Mouse (Mus musculus) hindbrain, postnatal 0 days (tissue): ENCODE data around the gene Fyb. TPM values are rescaled to one million over a fixed set of nuclear protein-coding genes. Genes with fewer than 3 reads are reported as not detected.

Experiments
- ATAC-seq: fragments of 200-750 bp; cut with Nextera tagmentation; 2 replicates; pipeline ENCODE4 v1.8.0; 2017; ENCODE audit warnings: mild to moderate bottlenecking, moderate TSS enrichment, moderate library complexity
- DNase-seq: peaks from one replicate; pipeline ENCODE4 v3.0.0-alpha.2; 2015; ENCODE audit warnings: low spot score
- H3K27ac ChIP-seq: fragments of 300-500 bp; sonication (generic); 2 replicates; pipeline ENCODE4 v1.5.1; 2014; ENCODE audit warnings: mild to moderate bottlenecking
- H3K27me3 ChIP-seq: fragments of 300-500 bp; sonication (generic); 2 replicates; pipeline ENCODE4 v1.6.1; 2014; ENCODE audit warnings: low read length, mixed read lengths; ENCODE audit not compliant: insufficient read depth
- H3K36me3 ChIP-seq: fragments of 300-500 bp; sonication (generic); 2 replicates; pipeline ENCODE4 v1.6.1; 2014; ENCODE audit warnings: low read length, mixed read lengths; ENCODE audit not compliant: insufficient read depth
- H3K4me1 ChIP-seq: fragments of 300-500 bp; sonication (generic); 2 replicates; pipeline ENCODE4 v1.6.1; 2014; ENCODE audit warnings: antibody characterized with exemption, low read length, mixed read lengths; ENCODE audit not compliant: insufficient read depth
- H3K4me2 ChIP-seq: fragments of 300-500 bp; sonication (generic); 2 replicates; pipeline ENCODE4 v1.6.1; 2014; ENCODE audit warnings: low read depth, mild to moderate bottlenecking, low read length, moderate library complexity, mixed read lengths
- H3K4me3 ChIP-seq: fragments of 300-500 bp; sonication (generic); 2 replicates; pipeline ENCODE4 v1.5.1; 2014; ENCODE audit warnings: low read length
- H3K9ac ChIP-seq: fragments of 300-500 bp; sonication (generic); replicated peaks from 2 replicates; pipeline ENCODE4 v1.6.1; 2014; ENCODE audit warnings: mild to moderate bottlenecking, low read length, moderate library complexity, mixed read lengths
- H3K9me3 ChIP-seq: fragments of 300-500 bp; sonication (generic); 2 replicates; pipeline ENCODE4 v1.6.1; 2016; ENCODE audit warnings: low read length, mixed read lengths
- CTCF ChIP-seq: IDR thresholded peaks from 2 replicates; pipeline ENCODE4 v1.5.1; 2016; ENCODE audit warnings: antibody characterized with exemption, control low read depth, low read depth
- WGBS: fragments of 180-500 bp; shearing (Covaris S2); extraction: QIAGEN DNeasy Blood & Tissue Kit; methylation state at CpG from one replicate; pipeline ENCODE4 v1.1.7; 2014; 5-methylcytosine and 5-hydroxymethylcytosine counted together
- polyA plus RNA-seq: library from polyadenylated mRNA; unstranded; fragments of >200 nt; fragmentation: Nextera tagmentation; extraction: Ambion mirVana; gene quantifications from 2 replicates; pipeline ENCODE4 v1.2.1, GENCODE M21; 2015
- total RNA-seq: library from RNA; depleted of rRNA; stranded (reverse); fragments of >200 nt; gene quantifications from 2 replicates; pipeline ENCODE4 v1.2.3, GENCODE M21; 2014

Fyb gene
- total and polyA plus RNA-seq, 2 experiments from 2014 or later = 0.73 to 3.7 TPM

DNA sequence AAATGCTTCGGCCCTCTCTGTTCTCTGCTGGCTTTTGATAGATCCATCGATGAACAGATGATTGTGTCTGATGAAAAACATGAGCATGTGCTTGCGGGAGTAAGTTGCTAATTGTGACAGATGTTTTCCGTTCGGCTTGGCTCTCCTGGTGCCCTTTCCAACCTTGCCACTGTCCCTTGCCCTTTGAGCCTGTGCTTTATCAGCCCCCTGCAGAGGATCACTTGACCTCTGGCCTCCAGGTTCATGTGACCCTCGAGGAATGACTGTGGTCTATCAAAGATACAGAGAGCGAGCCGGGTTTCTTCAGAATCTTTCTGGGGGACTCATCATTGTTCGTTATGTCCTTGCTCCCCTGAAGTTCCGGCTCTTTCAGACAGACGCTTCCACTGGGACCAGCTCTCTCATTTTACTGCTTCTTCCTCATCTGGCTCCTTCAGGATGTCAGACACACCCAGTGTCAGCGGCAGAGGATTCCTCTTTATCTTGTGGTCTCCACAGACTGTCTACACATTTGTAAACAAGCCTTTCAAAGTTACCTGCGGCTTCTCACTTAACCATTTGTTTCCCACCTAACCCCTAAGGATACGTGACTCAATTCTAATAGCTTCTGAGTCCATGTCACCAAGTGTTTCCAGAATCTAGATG, 146.3 kb downstream of the Fyb start:
- WGBS = 36% methylated on average over 14 of the region's 14 CpGs
- H3K27me3 ChIP-seq = no peaks in the 10 kb centered on the region
- H3K4me1 ChIP-seq = no peaks in the 10 kb centered on the region
- DNase-seq (no peak), ATAC-seq (no peak)
- H3K9ac ChIP-seq = no peak overlapping the region
- H3K36me3 ChIP-seq = no peaks in the 10 kb centered on the region
- H3K9me3 ChIP-seq = no peaks in the 10 kb centered on the region
- H3K4me2 ChIP-seq = no peak overlapping the region
- TF ChIP-seq CTCF = no peak
- H3K4me3 ChIP-seq = no peak overlapping the region
- no peak overlapping the region for H3K27ac ChIP-seq

DNA sequence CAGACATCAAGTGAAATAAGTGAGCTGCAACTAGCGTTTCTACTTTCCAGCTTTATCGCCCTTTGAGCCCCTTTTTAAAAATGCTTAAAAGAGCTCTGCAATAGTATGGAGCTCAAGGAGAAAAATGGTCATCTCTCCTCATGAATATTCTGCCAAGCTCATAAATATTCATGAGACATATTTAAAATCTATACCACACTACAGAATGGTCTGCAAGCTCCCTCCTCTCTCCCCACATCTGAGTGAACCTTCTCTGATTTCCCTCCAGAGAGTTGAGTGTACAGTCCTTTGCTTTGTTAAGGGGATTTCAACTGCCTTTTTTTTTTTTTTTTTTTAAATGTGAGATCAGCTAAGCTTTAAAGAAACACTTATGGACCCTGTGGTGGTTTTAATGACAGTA, 155.8 kb downstream of the Fyb start:
- H3K9ac ChIP-seq = no peak overlapping the region
- H3K36me3 ChIP-seq = no peaks in the 10 kb centered on the region
- no peak for TF ChIP-seq CTCF
- no peak overlapping the region for H3K4me2 ChIP-seq
- 37% methylated on average over 2 of the region's 2 CpGs for WGBS
- no peaks in the 10 kb centered on the region for H3K9me3 ChIP-seq
- H3K27me3 ChIP-seq = no peaks in the 10 kb centered on the region
- H3K27ac ChIP-seq = no peak overlapping the region
- DNase-seq = no peak
- H3K4me1 ChIP-seq = no peaks in the 10 kb centered on the region
- ATAC-seq = no peak
- H3K4me3 ChIP-seq = no peak overlapping the region

DNA sequence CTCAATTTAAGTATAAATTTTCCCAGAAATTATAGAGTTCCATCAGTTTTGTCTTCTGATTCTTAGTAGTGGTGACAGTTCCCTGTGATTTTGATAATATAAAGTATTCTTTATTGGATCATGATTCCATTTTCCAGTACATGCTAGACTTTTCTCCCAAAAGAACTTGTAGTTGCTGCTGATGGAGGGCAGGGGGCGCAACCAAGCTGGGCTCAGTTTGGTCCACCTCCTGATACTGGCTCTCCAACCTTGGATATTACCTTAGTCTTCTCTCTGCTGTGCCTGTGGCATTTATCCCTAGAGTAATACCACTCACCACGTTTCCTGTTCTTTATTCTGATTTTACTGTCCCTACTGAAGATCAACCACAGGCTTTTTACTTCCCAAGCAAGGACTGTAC, 179.5 kb downstream of the Fyb start:
- H3K27me3 ChIP-seq = no peaks in the 10 kb centered on the region
- no peaks in the 10 kb centered on the region for H3K36me3 ChIP-seq
- whole genome bisulfite sequencing = 71% methylated on average over 2 of the region's 2 CpGs
- DNase-seq (no peak), ATAC-seq (no peak)
- no peak overlapping the region for H3K4me2 ChIP-seq
- H3K9me3 ChIP-seq = no peaks in the 10 kb centered on the region
- TF ChIP-seq CTCF = peak; percentile 34
- H3K4me1 ChIP-seq = no peaks in the 10 kb centered on the region
- H3K9ac ChIP-seq = no peak overlapping the region
- no peak overlapping the region for H3K27ac ChIP-seq
- H3K4me3 ChIP-seq = no peak overlapping the region

DNA sequence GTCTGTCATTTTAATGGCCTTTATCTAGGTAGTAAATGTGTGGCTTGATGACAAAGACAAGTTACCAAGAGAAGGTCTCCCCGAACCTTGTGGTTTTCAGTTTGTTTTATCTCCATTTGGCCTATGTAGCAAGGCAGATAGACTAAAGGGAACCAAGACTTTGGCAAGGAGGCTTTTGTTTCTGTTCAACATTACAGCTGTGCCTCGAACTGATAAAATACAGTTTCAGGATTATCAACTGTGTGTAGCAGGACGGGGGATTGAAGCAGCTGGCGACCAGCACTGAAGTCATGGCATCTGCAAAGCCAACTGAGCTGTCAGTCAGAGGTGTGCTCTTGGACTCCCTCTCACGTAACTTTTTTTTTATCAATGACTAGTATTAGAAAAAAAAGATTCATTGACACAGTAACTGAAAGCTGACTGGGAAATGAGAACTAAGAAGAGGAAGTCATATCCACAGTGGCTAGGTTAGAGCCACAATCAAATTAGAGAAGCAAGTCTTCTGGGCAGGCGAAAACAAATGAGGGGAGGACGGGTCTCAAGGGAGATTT, 182.8 kb downstream of the Fyb start:
- H3K4me1 ChIP-seq = peaks cover 8% of the 10 kb centered on the region; the same call in 1 of the 2 replicates
- WGBS = 68% methylated on average over 7 of the region's 7 CpGs
- no peaks in the 10 kb centered on the region for H3K27me3 ChIP-seq
- no peaks in the 10 kb centered on the region for H3K9me3 ChIP-seq
- no peak overlapping the region for H3K4me2 ChIP-seq
- no peak for ATAC-seq
- H3K36me3 ChIP-seq = no peaks in the 10 kb centered on the region
- H3K4me3 ChIP-seq = no peak overlapping the region
- DNase-seq = no peak
- no peak for TF ChIP-seq CTCF
- H3K27ac ChIP-seq = no peak overlapping the region
- no peak overlapping the region for H3K9ac ChIP-seq

DNA sequence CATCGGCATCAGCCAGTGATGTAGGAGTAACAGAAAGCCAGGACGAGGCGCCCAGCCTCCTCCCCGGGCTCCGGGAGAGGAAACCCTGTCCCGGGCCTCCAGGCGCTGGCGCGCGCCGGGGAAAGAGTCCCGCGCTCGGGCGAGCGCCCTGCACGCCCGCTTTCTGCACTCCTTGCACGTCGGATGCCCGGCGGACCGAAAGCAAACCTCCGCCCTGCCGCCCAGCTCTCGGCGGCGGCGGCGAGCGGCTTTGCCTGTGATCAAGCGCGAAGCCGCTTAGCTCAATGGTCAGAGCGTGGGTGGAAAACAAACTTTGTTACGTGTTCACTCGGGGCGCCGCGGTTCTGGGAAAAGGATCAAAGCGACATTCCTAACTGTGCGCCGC, 184.9 kb downstream of the Fyb start:
- no peak for TF ChIP-seq CTCF
- Histone ChIP-seq H3K4me1 (peaks cover 8% of the 10 kb centered on the region; the same call in 1 of the 2 replicates), H3K9me3 (no peaks in the 10 kb centered on the region), H3K4me2 (peak overlapping the region; percentile 97), H3K4me3 (peak overlapping the region; percentile 99), H3K9ac (peak overlapping the region; percentile 91), H3K36me3 (no peaks in the 10 kb centered on the region), H3K27ac (peak overlapping the region; percentile 96), H3K27me3 (no peaks in the 10 kb centered on the region)
- ATAC-seq = peak; percentile 75
- DNase-seq = peak; percentile 73
- under 1% methylated on average over 43 of the region's 43 CpGs for WGBS

DNA sequence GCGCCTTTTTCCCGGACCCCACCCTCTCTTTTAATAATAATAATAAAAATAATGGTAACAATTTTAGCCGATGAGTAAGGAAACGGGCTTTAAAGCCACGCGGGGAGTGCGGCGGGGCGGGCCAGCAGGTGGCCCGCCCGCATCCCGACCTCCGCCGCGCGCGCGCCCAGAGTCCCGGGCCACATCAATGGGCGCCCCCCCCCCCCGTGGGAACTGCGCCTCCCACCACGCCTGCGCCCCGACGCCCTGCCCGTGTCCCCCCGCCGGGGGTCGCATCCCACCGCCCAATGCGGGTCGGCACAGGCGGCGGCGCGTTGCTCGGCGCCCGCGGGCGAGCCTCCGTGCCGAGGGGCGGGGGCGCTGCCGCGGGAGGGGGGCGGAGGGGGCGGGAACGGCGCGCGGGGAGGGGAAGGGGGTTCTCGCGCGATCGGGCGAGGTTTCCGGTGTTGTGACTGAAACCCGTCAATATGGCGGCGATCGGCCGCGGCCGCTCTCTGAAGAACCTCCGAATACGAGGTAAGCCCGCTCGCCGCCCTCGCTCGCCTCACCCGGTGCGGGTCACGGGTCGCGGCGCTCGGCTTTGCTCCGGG, 185.4 kb downstream of the Fyb start, which contains the start of gene Rictor:
TSS of gene Rictor (plus strand) at position 444 of the 590 bp plus-strand sequence.
- no peak for TF ChIP-seq CTCF
- H3K9ac ChIP-seq = peak within 1 kb of the TSS; percentile 91
- peak within 1 kb of the TSS; percentile 99 for H3K4me3 ChIP-seq
- H3K4me1 ChIP-seq = peaks cover 8% of the 10 kb centered on the region; the same call in 1 of the 2 replicates
- H3K9me3 ChIP-seq = no peaks in the 10 kb centered on the region
- no peaks in the 10 kb centered on the region for H3K36me3 ChIP-seq
- peak within 1 kb of the TSS; percentile 97 for H3K4me2 ChIP-seq
- H3K27me3 ChIP-seq = no peaks in the 10 kb centered on the region
- WGBS = under 1% methylated on average over 67 of the region's 82 CpGs
- DNase-seq = peak; percentile 94
- peak within 1 kb of the TSS; percentile 96 for H3K27ac ChIP-seq
- peak; percentile 94 for ATAC-seq
